Mouse (Mus musculus): ENCODE measurements around the gene Tent4b.

Gene Tent4b

DNA sequence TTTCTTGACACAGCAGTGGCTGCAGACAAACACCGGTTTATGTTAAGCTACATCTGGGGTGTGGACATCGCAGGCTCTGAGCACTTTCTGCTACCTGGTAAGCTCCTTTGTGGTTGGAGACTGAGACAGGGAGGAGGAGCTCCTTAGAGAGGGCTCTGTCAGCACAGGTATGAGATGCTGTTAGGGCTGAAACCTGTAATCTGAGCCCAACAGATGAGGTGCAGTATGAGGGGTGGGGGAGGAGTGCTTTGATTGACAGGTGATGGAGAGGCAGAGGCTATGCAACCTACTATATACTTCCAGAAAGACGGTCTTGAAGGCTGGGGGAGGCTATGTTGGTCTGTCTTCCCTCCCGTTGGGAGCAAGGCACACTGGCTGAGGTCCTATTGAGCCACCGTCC lies 80.2 kb downstream of the Tent4b start:
- DNase-seq (ENCODE audit: low read depth, low spot score): no peak

DNA sequence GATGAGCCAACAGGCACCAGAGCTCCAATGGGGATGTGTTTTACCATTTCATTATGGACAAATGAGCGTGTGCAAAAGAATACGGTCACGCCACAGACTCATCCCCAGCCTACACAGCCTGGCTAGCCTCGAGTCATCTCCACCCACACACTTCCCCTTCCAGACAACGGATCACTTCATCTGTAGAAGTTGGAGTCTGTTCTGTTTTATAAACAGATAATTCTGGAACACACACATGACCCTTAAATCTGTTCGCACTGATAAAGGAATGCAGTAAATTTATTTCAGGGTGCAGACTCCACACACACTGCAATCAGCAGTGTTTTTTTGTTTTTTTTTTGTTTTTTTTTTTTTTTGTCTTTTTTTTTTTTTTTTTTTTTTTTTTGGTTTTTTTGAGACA lies 80.7 kb downstream of the Tent4b start:
- no peak for DNase-seq (ENCODE audit: low read depth, low spot score)

GRCm38 (mm10) chr8:88280904-88281303 lies 81.9 kb downstream of the Tent4b start:
- DNase-seq (ENCODE audit: low read depth, low spot score): no peak

DNA sequence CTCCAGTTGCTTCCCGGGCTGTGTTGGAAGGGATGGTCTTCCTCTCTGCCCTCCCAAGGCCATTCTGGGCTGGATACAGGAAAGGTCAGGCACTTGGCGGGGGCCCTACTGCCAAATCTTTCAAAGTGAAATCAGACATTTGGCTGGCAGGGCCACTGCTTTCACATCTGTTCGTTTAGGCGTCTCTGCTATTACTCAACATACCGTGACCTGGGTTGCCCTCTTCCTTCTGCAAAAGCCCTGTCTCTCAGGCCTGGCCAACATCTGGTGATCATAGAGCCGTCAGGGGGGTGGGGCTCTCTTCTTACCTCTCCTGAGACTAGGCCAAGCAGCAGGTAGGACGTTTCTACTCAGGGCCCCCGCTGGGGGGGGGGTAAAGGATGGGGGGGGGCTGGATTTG lies 83.7 kb downstream of the Tent4b start:
- no peak for DNase-seq (ENCODE audit: low read depth, low spot score)

DNA sequence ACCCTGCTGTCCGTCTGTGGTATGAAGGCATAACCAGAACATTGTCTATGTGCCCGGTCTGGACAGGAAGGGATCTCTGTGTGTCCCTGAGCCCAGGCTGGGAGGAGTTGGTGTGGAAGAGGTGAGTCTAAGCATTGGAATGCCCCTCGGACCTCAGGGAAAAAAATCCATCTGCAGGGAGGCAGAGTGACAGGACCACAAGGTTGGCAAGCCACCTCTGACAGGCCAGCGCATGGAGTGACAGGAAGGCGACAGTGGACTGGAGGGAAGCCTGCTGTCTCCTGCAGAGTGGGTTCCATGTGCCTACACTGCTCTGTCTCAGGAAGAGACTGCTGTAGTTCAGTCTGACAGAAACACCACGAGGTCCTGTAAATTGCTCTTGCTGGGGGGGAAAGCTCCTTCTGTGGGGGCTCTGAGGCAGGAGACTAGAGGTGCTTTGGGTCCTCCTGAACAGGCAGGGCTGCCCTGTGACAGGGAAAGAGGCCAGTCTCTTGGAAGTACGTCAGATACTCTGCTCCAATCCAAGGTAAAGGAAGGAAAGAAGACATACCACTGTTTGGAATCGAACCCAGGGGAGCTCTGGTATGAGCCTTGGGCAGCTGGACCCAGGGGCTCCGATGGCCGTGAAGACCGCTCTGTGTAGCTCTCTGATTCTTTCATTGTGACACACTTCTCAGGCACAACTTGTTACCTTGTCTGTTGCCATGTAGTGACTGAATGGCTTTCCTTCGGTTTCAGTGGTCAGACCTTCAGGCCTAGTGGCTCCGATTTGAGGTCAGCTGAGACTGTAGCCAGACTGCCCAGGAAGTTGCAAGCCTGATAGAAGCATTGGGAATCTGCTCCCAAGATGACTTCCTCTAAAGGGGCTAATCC lies 84.5 kb downstream of the Tent4b start:
- no peak for DNase-seq (ENCODE audit: low read depth, low spot score)

- no peak for DNase-seq (ENCODE audit: low read depth, low spot score)
These were observed 85.7 kb downstream of the Tent4b start for GRCm38 (mm10) chr8:88284738-88285137.

GRCm38 (mm10) chr8:88285469-88286356 lies 86.7 kb downstream of the Tent4b start:
- no peak for DNase-seq (ENCODE audit: low read depth, low spot score)

- DNase-seq (ENCODE audit: low read depth, low spot score): no peak
These were observed 87.5 kb downstream of the Tent4b start for GRCm38 (mm10) chr8:88286421-88286960.

DNA sequence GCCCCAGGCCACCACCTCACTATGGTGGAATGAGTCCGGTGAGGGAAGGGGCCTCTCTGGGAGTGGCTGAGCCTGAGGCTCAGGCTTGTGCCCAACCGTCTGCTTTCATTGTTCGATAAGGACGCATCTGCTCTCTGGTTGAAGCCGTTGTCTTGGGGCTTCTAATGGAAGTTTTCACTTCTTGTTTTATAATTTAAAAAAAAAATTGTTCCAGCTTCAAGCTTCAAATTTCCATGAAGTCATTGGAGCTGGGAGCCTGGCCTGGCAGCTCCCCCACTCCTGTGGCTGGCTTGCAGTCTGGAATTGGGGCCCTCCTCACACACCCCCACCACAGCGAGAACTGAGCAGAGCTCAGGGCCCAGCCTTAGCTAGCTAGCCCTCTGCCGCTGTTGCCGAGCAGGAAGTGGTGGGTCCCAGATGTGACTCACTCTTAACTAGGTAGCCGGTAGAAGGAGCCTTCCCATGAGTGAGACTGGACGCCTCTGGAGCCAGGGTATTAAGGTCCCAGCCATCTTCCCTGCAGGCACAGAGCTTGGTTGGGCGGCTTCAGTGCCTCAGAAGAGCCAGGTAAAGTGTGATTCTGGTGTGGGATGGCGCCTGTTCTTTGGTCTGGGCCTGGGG lies 89.7 kb downstream of the Tent4b start:
- DNase-seq (ENCODE audit: low read depth, low spot score): no peak

- DNase-seq (ENCODE audit: low read depth, low spot score): no peak
These were observed 90.9 kb downstream of the Tent4b start for GRCm38 (mm10) chr8:88289901-88290300.

DNA sequence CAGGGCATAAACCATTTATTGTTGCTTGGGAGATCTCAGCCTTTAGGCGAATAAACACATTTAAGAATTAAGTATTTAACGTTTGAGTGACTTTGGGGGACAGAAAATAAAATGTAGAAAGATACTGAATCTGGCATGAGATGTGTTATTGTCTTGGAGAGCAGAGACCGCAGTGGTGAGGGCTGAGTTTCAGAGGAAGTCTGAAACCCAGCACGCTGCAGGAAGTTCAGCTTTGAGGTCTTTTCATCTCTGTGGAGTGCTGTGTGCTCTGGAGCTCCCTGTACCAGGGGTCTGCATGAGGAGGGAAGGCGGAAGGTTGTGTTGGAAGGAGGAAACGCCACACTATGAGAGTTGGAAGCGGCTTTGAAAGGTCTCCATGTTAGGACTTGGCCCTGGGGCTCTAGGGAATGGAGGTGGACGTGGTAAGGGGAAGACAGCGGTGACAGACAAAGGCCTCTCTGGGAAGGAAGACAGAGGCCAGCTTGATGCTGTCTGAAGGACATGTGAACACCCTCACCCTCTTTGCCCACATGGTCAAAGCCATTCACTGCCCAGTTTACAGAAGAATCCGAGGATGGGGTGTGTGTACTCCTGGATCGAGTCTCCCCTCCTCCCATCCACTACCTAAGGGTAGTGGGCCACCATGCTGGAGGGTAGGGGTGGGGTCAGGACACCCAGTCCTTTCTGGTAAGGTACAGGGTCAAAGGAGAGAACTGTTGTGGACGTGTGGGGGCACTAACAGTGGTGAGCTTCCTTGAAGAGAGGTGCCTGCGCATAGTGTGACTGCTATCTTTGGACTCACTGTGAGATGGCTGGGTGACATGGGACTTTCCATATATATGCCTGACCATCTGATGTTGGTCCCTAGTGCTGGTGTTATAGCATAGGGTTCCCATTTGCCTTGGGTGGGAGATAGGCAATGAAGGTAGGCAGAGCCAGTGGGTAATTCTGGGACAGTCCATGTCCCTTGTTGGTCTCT lies 91.6 kb downstream of the Tent4b start:
- no peak for DNase-seq (ENCODE audit: low read depth, low spot score)

- DNase-seq (ENCODE audit: low read depth, low spot score): no peak
These were observed 92.3 kb downstream of the Tent4b start for GRCm38 (mm10) chr8:88291305-88291690.

- DNase-seq (ENCODE audit: low read depth, low spot score): no peak
These were observed 93.9 kb downstream of the Tent4b start for GRCm38 (mm10) chr8:88292926-88293325.

GRCm38 (mm10) chr8:88293590-88294356 lies 94.8 kb downstream of the Tent4b start:
- DNase-seq (ENCODE audit: low read depth, low spot score): no peak

DNA sequence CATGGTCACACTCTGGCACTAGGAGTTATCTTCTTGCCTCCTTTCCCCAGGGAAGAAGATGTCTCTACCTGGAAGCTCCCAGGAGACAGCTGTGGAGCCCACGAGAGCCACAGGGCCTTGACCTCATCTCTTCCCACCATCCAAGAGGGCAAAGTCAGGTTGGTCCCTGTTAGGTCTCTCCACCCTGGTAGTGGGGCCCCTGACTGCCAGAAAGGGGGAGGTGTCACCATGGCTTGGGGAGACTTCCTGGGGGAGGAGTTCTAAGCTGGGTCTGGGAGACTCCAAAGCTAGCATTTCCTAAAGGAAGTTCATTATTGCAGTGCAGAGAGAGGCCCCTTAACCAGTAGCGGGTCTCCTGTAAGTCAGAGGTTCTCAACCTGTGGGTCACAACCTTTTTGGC lies 96.0 kb downstream of the Tent4b start:
- DNase-seq (ENCODE audit: low read depth, low spot score): no peak

DNA sequence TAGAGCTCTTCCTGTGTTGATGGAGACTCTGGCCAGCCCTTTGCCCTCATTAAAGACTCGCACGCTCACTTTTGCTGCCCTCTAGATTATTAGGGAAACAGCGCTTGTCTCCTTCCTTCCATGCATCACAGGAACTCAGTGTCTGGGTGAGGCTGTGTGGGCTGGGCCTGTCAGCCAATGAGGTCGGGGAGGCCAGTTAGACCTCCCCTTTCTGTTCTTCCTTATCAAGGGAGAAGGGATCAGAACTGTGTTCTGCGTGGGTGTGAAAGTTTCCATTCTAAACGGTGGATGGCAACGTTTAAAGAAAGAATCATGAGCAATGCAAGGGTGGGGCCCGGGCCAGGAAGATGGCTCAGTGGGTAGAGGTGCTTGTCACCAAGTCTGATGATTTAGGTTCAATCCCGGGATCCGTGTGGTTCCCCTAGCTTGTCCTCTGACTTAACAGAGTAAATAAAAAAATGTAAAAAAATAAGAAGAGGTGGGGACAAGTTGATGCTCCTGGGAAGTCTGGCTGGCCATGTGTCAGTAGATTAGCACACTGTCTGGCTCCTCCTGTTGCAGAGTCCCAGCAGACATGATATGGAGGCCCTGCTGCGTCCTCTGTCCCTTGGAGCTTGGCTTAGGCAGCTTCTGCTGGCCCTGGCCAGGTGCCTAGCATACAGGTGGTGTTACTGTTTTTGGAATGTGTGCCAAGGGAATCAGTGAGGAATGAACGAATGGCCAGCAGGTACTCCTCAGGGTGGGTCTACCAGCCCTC lies 99.1 kb downstream of the Tent4b start:
- no peak for DNase-seq (ENCODE audit: low read depth, low spot score)

DNA sequence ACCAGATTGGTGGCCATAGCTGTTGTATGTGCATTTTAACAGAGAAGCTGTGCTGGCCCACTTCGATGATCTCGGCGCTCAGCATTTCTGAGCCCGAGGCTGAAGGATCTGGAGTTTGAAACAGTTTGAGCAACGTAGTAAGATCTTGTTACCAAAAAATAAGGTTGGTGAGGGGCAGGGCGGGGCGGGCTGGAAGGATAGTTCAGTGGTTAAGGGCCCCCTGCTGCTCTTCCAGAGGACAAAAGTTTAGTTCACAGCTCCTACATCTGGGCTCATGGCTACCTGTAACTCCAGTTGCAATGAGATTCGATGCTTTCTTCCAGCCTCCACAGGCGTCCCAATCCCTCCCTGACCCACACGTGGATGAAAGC lies 99.7 kb downstream of the Tent4b start:
- no peak for DNase-seq (ENCODE audit: low read depth, low spot score)

DNA sequence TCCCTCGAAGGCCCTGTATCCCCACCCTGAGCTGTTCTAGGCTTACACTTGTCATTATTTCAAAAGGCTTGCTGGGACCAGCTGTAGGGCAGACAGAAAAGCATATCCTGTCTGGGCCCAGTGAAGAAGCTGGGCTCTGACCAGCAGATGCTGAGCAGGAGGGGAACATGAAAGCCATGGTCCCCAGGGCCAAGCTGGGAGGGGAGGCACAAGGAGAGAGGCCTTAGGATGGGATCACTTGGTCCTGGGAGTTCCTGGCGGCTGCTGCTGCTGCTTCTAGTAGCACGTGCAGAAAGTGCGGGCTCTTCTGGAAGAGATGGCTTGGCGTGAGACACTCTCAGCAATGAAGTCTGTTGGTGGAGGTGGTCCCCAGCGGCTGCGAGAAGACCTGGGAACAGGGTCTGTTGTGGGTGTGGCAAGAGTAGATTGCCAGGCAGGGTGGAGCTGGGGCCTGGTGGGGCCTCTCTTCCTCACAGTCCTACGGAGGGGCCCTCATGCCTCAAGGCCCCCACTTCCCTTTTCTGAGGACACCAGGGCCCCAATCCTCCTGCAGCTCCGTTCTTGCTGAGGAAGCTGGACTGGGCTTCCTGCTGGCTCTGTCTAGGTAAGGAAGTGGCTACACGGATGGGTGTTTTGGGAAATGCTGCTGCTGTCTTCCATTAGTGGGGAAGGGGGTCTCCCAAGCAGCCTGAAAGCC lies 101.0 kb downstream of the Tent4b start:
- DNase-seq (ENCODE audit: low read depth, low spot score): no peak

Data from retina, adult 2 months (tissue).